Mouse (Mus musculus) forebrain, embryonic 12.5 days (tissue): ENCODE measurements around the gene Gm30302. TPM values are rescaled to one million over a fixed set of nuclear protein-coding genes. Genes with fewer than 3 reads are reported as not detected.

Experiments used
- ATAC-seq: fragments of 200-750 bp; cut with Nextera tagmentation; 2 replicates; pipeline ENCODE4 v1.8.0; 2017; ENCODE audit warnings: moderate TSS enrichment; ENCODE audit not compliant: low FRiP score
- H3K27ac ChIP-seq: fragments of 300-500 bp; sonication (generic); 2 replicates; pipeline ENCODE4 v1.5.1; 2016; ENCODE audit warnings: mild to moderate bottlenecking
- H3K27me3 ChIP-seq: fragments of 300-500 bp; sonication (generic); 2 replicates; pipeline ENCODE4 v1.6.1; 2016; ENCODE audit warnings: mild to moderate bottlenecking
- H3K36me3 ChIP-seq: fragments of 300-500 bp; sonication (generic); replicated peaks from 2 replicates; pipeline ENCODE4 v1.6.1; 2016; ENCODE audit warnings: mild to moderate bottlenecking
- H3K4me1 ChIP-seq: fragments of 300-500 bp; sonication (generic); 2 replicates; pipeline ENCODE4 v1.6.1; 2016
- H3K4me2 ChIP-seq: fragments of 300-500 bp; sonication (generic); 2 replicates; pipeline ENCODE4 v1.6.1; 2016; ENCODE audit warnings: mild to moderate bottlenecking, moderate library complexity
- H3K4me3 ChIP-seq: fragments of 300-500 bp; sonication (generic); replicated peaks from 2 replicates; pipeline ENCODE4 v1.5.1; 2016; ENCODE audit warnings: mild to moderate bottlenecking
- H3K9ac ChIP-seq: fragments of 300-500 bp; sonication (generic); 2 replicates; pipeline ENCODE4 v1.6.1; 2016; ENCODE audit warnings: mild to moderate bottlenecking
- H3K9me3 ChIP-seq: fragments of 300-500 bp; sonication (generic); 2 replicates; pipeline ENCODE4 v1.6.1; 2016
- WGBS: fragments of 180-500 bp; shearing (Covaris S2); methylation state at CpG from one replicate; pipeline ENCODE4 v1.1.7; 2016; 5-methylcytosine and 5-hydroxymethylcytosine counted together
- polyA plus RNA-seq: library from polyadenylated mRNA; unstranded; fragments of >200 nt; fragmentation: Nextera tagmentation; extraction: Ambion mirVana; gene quantifications from 2 replicates; pipeline ENCODE4 v1.2.1, GENCODE M21; 2016

Gm30302 gene
- polyA plus RNA-seq = not detected in 2 replicates

- H3K4me2 ChIP-seq = no peak within 1 kb of the TSS
- H3K27ac ChIP-seq = no peak within 1 kb of the TSS
- WGBS = 76% methylated on average over 1 of the region's 1 CpGs
- H3K9ac ChIP-seq = no peak within 1 kb of the TSS
- H3K9me3 ChIP-seq = peaks cover 6% of the 10 kb centered on the region; the same call in 1 of the 2 replicates
- no peak within 1 kb of the TSS for H3K4me3 ChIP-seq
- no peaks in the 10 kb centered on the region for H3K4me1 ChIP-seq
- no peaks in the 10 kb centered on the region for H3K27me3 ChIP-seq
- no peak for ATAC-seq
- H3K36me3 ChIP-seq = no peaks in the 10 kb centered on the region
These were observed at the start of gene Gm30302 for GRCm38 (mm10) chr13:49798901-49799300. Gene Gm30302, minus strand, starts transcription at chr13:49799001.

GRCm38 (mm10) chr13:49846751-49847150 is 48.0 kb upstream of the Gm30302 start:
- H3K4me2 ChIP-seq = no peak overlapping the region
- no peak overlapping the region for H3K9ac ChIP-seq
- H3K27ac ChIP-seq = no peak overlapping the region
- 0 out of 2 replicates have a peak, but pooled peaks cover 7% of the 10 kb centered on the region for H3K9me3 ChIP-seq
- 90% methylated on average over 3 of the region's 3 CpGs for WGBS
- H3K4me1 ChIP-seq = no peaks in the 10 kb centered on the region
- ATAC-seq = no peak
- no peaks in the 10 kb centered on the region for H3K27me3 ChIP-seq
- no peaks in the 10 kb centered on the region for H3K36me3 ChIP-seq
- no peak overlapping the region for H3K4me3 ChIP-seq

DNA sequence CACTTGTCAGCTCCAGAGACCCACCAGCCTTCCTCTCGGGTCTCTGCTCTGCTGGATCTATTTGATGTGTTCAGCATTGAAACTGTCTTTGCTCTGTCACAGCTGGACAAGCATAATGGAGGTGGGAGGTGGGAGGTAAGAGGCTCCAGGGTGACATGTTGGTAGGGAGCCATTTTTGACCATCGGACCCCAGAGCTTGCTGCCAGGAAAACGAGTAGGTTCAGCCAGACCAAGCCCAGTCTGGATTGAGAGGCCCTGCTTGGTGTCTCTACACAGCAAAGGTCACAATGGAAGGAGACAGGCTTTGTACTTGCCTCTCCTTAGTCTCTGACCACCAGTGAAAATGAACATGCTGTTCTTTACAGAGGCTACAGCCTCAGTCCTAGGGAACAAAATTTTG is 47.3 kb upstream of the Gm30302 start:
- Histone ChIP-seq H3K4me2 (no peak overlapping the region), H3K4me3 (no peak overlapping the region), H3K9me3 (peaks cover 10% of the 10 kb centered on the region; the same call in 1 of the 2 replicates), H3K4me1 (no peaks in the 10 kb centered on the region), H3K27ac (no peak overlapping the region), H3K27me3 (no peaks in the 10 kb centered on the region), H3K9ac (no peak overlapping the region), H3K36me3 (no peaks in the 10 kb centered on the region)
- 80% methylated on average over 3 of the region's 3 CpGs for WGBS
- no peak for ATAC-seq

- Histone ChIP-seq H3K27ac (no peak overlapping the region), H3K4me3 (no peak overlapping the region), H3K36me3 (no peaks in the 10 kb centered on the region), H3K4me2 (no peak overlapping the region), H3K9ac (no peak overlapping the region), H3K9me3 (peaks cover 10% of the 10 kb centered on the region; the same call in 1 of the 2 replicates), H3K27me3 (no peaks in the 10 kb centered on the region), H3K4me1 (no peaks in the 10 kb centered on the region)
- WGBS = 95% methylated on average over 3 of the region's 3 CpGs
- ATAC-seq = no peak
These were observed 46.9 kb upstream of the Gm30302 start for GRCm38 (mm10) chr13:49845663-49846062.

DNA sequence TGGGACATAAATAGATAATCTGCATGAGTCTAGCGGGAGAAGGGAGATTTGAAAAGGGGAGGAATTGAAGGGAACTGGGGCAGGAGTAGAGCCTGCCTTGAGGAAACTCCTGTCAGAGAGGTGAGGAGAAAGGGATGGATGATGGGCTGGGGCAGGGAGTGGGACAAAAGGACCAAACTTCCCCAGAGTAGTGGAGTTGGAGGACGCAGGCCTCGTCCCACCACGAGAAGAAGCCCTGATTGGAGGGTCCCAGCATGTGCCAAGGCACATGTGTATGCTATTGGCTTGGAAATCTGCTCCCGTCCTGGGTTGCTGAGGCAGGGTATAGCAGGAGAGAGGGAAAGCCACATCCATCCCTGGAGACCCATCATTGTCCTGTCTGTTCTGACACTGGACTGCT is 45.3 kb upstream of the Gm30302 start:
- Histone ChIP-seq H3K9ac (no peak overlapping the region), H3K36me3 (no peaks in the 10 kb centered on the region), H3K27ac (no peak overlapping the region), H3K4me1 (no peaks in the 10 kb centered on the region), H3K4me2 (no peak overlapping the region), H3K9me3 (peaks cover 10% of the 10 kb centered on the region; the same call in 1 of the 2 replicates), H3K4me3 (no peak overlapping the region), H3K27me3 (no peaks in the 10 kb centered on the region)
- ATAC-seq = no peak
- 82% methylated on average over 5 of the region's 5 CpGs for WGBS

GRCm38 (mm10) chr13:49841186-49841585 is 42.4 kb upstream of the Gm30302 start:
- no peak for ATAC-seq
- Histone ChIP-seq H3K4me1 (no peaks in the 10 kb centered on the region), H3K4me3 (no peak overlapping the region), H3K27ac (no peak overlapping the region), H3K27me3 (no peaks in the 10 kb centered on the region), H3K9ac (no peak overlapping the region), H3K4me2 (no peak overlapping the region), H3K36me3 (no peaks in the 10 kb centered on the region), H3K9me3 (peaks cover 10% of the 10 kb centered on the region; the same call in 1 of the 2 replicates)

DNA sequence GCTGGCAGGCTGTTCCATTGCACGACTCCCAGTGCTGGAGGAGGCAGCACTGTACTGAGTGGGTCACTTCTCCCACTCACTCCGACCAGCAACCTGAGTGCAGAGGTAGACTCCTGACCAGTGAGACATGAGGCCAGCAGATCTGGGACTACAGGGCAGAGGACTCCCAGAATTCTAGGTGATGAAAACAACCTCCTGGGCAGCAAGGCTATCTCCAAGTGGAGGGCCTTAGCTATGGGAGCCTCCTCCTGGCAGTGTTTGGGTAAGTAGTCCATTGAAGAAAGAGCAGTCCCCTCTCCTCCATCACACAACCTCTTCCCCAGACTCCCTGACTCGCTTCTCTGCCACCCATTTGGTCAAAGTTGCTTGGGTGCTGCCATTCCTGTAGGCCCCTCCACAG is 31.6 kb upstream of the Gm30302 start:
- H3K9ac ChIP-seq = no peak overlapping the region
- peaks cover 3% of the 10 kb centered on the region; the same call in 1 of the 2 replicates for H3K9me3 ChIP-seq
- H3K4me2 ChIP-seq = no peak overlapping the region
- H3K27me3 ChIP-seq = no peaks in the 10 kb centered on the region
- H3K27ac ChIP-seq = no peak overlapping the region
- no peak overlapping the region for H3K4me3 ChIP-seq
- H3K36me3 ChIP-seq = no peaks in the 10 kb centered on the region
- WGBS = 84% methylated on average over 3 of the region's 3 CpGs
- no peaks in the 10 kb centered on the region for H3K4me1 ChIP-seq
- no peak for ATAC-seq

DNA sequence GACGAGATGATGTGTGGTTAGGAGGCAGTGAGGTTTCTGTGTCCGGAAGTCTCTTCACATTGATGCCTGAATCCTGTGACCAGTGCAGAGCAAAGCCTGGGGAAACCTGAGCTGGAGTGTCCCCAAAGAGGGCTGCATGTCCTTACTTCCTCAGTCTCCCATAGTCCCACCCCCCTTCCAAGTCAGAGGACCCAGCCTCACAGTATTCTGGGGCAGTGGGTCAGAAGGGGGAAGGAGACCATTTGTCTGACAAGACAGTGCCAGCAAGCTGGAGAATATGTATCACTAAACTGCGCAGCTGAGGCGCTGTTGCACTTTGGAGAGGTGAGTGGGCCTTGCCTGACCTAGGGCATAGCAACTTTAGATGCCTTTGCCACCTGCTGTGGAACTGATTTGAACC is 26.5 kb upstream of the Gm30302 start:
- 86% methylated on average over 4 of the region's 4 CpGs for WGBS
- Histone ChIP-seq H3K4me1 (no peaks in the 10 kb centered on the region), H3K4me3 (no peak overlapping the region), H3K9ac (no peak overlapping the region), H3K27me3 (no peaks in the 10 kb centered on the region), H3K9me3 (no peaks in the 10 kb centered on the region), H3K27ac (no peak overlapping the region), H3K36me3 (no peaks in the 10 kb centered on the region), H3K4me2 (no peak overlapping the region)
- ATAC-seq = no peak

DNA sequence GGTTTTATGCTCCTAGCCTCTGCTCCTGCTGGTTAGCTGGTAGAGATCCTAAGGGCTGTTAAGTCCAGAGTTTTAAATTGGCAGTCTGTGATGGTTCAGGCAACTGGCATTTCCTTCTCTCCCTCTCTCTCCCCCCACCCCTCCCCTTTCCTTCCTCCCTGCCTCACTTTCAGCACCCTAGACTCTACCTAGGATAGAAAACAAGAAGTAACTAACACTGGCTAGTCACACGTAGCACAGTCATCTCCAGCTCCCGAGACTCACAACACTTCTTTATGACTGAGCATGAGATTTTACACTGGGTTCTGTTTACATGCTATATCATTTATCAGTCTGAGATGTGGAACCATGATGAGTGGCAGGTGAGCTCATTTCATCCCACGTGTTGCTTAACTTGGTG is 16.2 kb upstream of the Gm30302 start:
- H3K4me3 ChIP-seq = no peak overlapping the region
- no peak for ATAC-seq

DNA sequence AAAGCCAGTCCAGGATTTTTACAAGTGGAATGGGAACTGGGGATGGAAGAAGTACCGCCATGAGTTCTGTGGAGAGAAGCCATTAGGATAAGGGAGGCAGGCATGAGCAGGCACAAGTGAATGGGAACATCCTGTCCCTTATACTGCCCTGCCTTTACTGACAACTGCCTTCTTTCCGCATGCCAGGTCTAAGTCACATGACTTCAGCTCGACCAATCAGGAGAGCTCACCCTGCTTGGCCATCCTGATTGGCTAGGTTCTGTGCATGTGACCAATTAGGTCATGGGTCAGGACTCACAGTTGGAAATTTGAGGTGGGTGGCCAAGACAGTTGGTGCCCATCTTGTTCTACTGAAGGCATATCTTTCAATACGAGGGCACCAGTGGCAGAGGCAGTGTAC is 15.6 kb upstream of the Gm30302 start:
- WGBS = 92% methylated on average over 4 of the region's 4 CpGs
- H3K4me1 ChIP-seq = no peaks in the 10 kb centered on the region
- no peak overlapping the region for H3K27ac ChIP-seq
- peaks cover 3% of the 10 kb centered on the region; the same call in 1 of the 2 replicates for H3K9me3 ChIP-seq
- no peak for ATAC-seq
- no peaks in the 10 kb centered on the region for H3K36me3 ChIP-seq
- no peaks in the 10 kb centered on the region for H3K27me3 ChIP-seq
- H3K9ac ChIP-seq = no peak overlapping the region
- no peak overlapping the region for H3K4me2 ChIP-seq
- no peak overlapping the region for H3K4me3 ChIP-seq

More for the DNA sequence above, 16.2 kb upstream of the Gm30302 start:
- no peak overlapping the region for H3K4me2 ChIP-seq
- no peaks in the 10 kb centered on the region for H3K27me3 ChIP-seq
- 84% methylated on average over 3 of the region's 3 CpGs for WGBS
- H3K9me3 ChIP-seq = peaks cover 3% of the 10 kb centered on the region; the same call in 1 of the 2 replicates
- no peaks in the 10 kb centered on the region for H3K4me1 ChIP-seq
- no peak overlapping the region for H3K9ac ChIP-seq
- H3K36me3 ChIP-seq = no peaks in the 10 kb centered on the region
- no peak overlapping the region for H3K27ac ChIP-seq

DNA sequence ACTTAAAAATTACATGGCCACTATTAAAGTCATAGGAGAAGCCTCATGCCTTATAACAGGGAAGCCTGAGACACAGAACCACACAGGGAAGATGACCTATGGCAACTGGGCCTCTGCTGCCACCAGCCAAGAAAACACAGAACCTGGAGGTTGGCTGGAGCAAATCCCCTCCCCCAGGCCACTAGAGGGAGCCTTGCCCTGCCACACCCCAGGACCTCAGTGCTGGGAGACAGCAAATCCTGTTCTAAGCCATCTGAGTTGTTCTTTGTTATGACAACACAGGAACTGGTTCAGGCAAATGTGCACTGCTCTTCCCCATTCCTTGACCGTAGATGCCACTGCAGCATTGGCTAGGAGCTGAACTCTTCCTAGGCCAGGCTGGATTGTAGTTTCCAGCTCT is 8.3 kb upstream of the Gm30302 start:
- H3K4me2 ChIP-seq = no peak overlapping the region
- no peak overlapping the region for H3K27ac ChIP-seq
- no peaks in the 10 kb centered on the region for H3K27me3 ChIP-seq
- ATAC-seq = no peak
- no peaks in the 10 kb centered on the region for H3K36me3 ChIP-seq
- H3K9me3 ChIP-seq = no peaks in the 10 kb centered on the region
- H3K4me3 ChIP-seq = no peak overlapping the region
- H3K4me1 ChIP-seq = no peaks in the 10 kb centered on the region
- WGBS = 86% methylated on average over 1 of the region's 1 CpGs
- H3K9ac ChIP-seq = no peak overlapping the region

GRCm38 (mm10) chr13:49788563-49789393 is 10.0 kb downstream of the Gm30302 start:
- no peak for ATAC-seq
- no peak overlapping the region for H3K27ac ChIP-seq
- H3K4me2 ChIP-seq = no peak overlapping the region
- peaks cover 4% of the 10 kb centered on the region; the same call in 1 of the 2 replicates for H3K9me3 ChIP-seq
- no peak overlapping the region for H3K4me3 ChIP-seq
- H3K27me3 ChIP-seq = no peaks in the 10 kb centered on the region
- no peaks in the 10 kb centered on the region for H3K36me3 ChIP-seq
- 77% methylated on average over 5 of the region's 5 CpGs for WGBS
- no peak overlapping the region for H3K9ac ChIP-seq
- no peaks in the 10 kb centered on the region for H3K4me1 ChIP-seq

DNA sequence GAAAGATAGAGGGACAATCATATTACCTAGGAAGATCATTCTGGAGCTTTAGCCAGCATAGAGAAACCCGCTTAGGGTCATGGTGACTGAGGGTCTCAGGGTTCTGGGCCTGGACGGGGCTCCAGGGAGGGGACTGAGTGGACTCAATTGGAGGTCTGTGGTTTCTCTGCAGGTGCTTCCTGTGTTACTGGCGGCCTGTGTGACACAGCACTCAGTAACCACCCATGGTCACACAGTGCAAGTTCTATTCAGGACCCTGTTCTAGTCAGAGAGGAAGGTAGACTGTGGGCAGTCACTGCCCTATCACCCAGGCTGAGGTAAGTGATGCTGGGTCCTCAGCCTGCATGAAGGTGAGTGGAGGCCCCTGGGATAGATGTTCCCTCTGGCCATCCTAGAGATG is 14.9 kb downstream of the Gm30302 start:
- Histone ChIP-seq H3K27ac (no peak overlapping the region), H3K4me3 (no peak overlapping the region), H3K9me3 (no peaks in the 10 kb centered on the region), H3K27me3 (no peaks in the 10 kb centered on the region), H3K9ac (no peak overlapping the region), H3K4me2 (no peak overlapping the region), H3K4me1 (no peaks in the 10 kb centered on the region), H3K36me3 (no peaks in the 10 kb centered on the region)
- ATAC-seq = no peak
- 79% methylated on average over 3 of the region's 3 CpGs for WGBS
